Mouse (Mus musculus): ENCODE data around the gene Nr1i2. TPM values are rescaled to one million over a fixed set of nuclear protein-coding genes. Genes with fewer than 3 reads are reported as not detected.

The Nr1i2 gene
- polyA plus RNA-seq, 1 experiment from 2014 or later: not detected

GRCm38 (mm10) chr16:38272483-38272882 lies 22.1 kb downstream of the Nr1i2 start:
- 76% methylated on average over 5 of the region's 5 CpGs for WGBS
- H3K9me3 ChIP-seq (ENCODE audit: control insufficient read depth, low read length): no peaks in the 10 kb centered on the region
- no peak overlapping the region for H3K27ac ChIP-seq (replicated peaks in 1 of 2; ENCODE audit: control insufficient read depth in 1 of 2, insufficient read depth in 1 of 2, low read depth in 2 of 2, low read length in 2 of 2)
- no peak overlapping the region for H3K4me3 ChIP-seq (ENCODE audit: control insufficient read depth in 1 of 2, insufficient read depth in 1 of 2, low read depth in 1 of 2, low read length in 2 of 2)
- no peak for ATAC-seq (ENCODE audit: insufficient number of reproducible peaks, insufficient read depth, low FRiP score, low read depth)
- no peak overlapping the region for H3K4me2 ChIP-seq (ENCODE audit: low read length)
- no peaks in the 10 kb centered on the region for H3K27me3 ChIP-seq (ENCODE audit: control insufficient read depth, insufficient read depth, low read length)
- H3K36me3 ChIP-seq (ENCODE audit: control insufficient read depth, insufficient read depth, low read length): no peaks in the 10 kb centered on the region
- no peak overlapping the region for H3K9ac ChIP-seq (ENCODE audit: low read length)
- no peaks in the 10 kb centered on the region for H3K4me1 ChIP-seq (ENCODE audit: control insufficient read depth in 2 of 2, insufficient read depth in 2 of 2, low read length in 2 of 2)

- no peak for ATAC-seq (ENCODE audit: insufficient number of reproducible peaks, insufficient read depth, low FRiP score, low read depth)
- H3K9ac ChIP-seq (ENCODE audit: low read length): no peak overlapping the region
- no peaks in the 10 kb centered on the region for H3K27me3 ChIP-seq (ENCODE audit: control insufficient read depth, insufficient read depth, low read length)
- no peaks in the 10 kb centered on the region for H3K9me3 ChIP-seq (ENCODE audit: control insufficient read depth, low read length)
- no peak overlapping the region for H3K4me2 ChIP-seq (ENCODE audit: low read length)
- no peak overlapping the region for H3K4me3 ChIP-seq (ENCODE audit: control insufficient read depth in 1 of 2, insufficient read depth in 1 of 2, low read depth in 1 of 2, low read length in 2 of 2)
- H3K36me3 ChIP-seq (ENCODE audit: control insufficient read depth, insufficient read depth, low read length): no peaks in the 10 kb centered on the region
- H3K27ac ChIP-seq (replicated peaks in 1 of 2; ENCODE audit: control insufficient read depth in 1 of 2, insufficient read depth in 1 of 2, low read depth in 2 of 2, low read length in 2 of 2): no peak overlapping the region
- WGBS: 46% methylated on average over 3 of the region's 3 CpGs
- no peaks in the 10 kb centered on the region for H3K4me1 ChIP-seq (ENCODE audit: control insufficient read depth in 2 of 2, insufficient read depth in 2 of 2, low read length in 2 of 2)
Measured at GRCm38 (mm10) chr16:38271601-38272000, 23.0 kb downstream of the Nr1i2 start.

GRCm38 (mm10) chr16:38255927-38256326 lies 38.7 kb downstream of the Nr1i2 start:
- ATAC-seq (ENCODE audit: insufficient number of reproducible peaks, insufficient read depth, low FRiP score, low read depth): no peak
- Histone ChIP-seq H3K27ac (replicated peaks in 1 of 2; ENCODE audit: control insufficient read depth in 1 of 2, insufficient read depth in 1 of 2, low read depth in 2 of 2, low read length in 2 of 2) (no peak overlapping the region), H3K36me3 (ENCODE audit: control insufficient read depth, insufficient read depth, low read length) (no peaks in the 10 kb centered on the region), H3K27me3 (ENCODE audit: control insufficient read depth, insufficient read depth, low read length) (no peaks in the 10 kb centered on the region), H3K4me3 (ENCODE audit: control insufficient read depth in 1 of 2, insufficient read depth in 1 of 2, low read depth in 1 of 2, low read length in 2 of 2) (no peak overlapping the region), H3K9ac (ENCODE audit: low read length) (no peak overlapping the region), H3K4me2 (ENCODE audit: low read length) (no peak overlapping the region), H3K4me1 (ENCODE audit: control insufficient read depth in 2 of 2, insufficient read depth in 2 of 2, low read length in 2 of 2) (no peaks in the 10 kb centered on the region), H3K9me3 (ENCODE audit: control insufficient read depth, low read length) (no peaks in the 10 kb centered on the region)
- 89% methylated on average over 9 of the region's 9 CpGs for WGBS

- no peaks in the 10 kb centered on the region for H3K4me1 ChIP-seq (ENCODE audit: control insufficient read depth in 2 of 2, insufficient read depth in 2 of 2, low read length in 2 of 2)
Measured at GRCm38 (mm10) chr16:38255107-38255506, 39.5 kb downstream of the Nr1i2 start.

GRCm38 (mm10) chr16:38254001-38254400 lies 40.6 kb downstream of the Nr1i2 start:
- Histone ChIP-seq H3K27me3 (ENCODE audit: control insufficient read depth, insufficient read depth, low read length) (no peaks in the 10 kb centered on the region), H3K36me3 (ENCODE audit: control insufficient read depth, insufficient read depth, low read length) (no peaks in the 10 kb centered on the region), H3K9me3 (ENCODE audit: control insufficient read depth, low read length) (no peaks in the 10 kb centered on the region), H3K4me1 (ENCODE audit: control insufficient read depth in 2 of 2, insufficient read depth in 2 of 2, low read length in 2 of 2) (no peaks in the 10 kb centered on the region), H3K27ac (replicated peaks in 1 of 2; ENCODE audit: control insufficient read depth in 1 of 2, insufficient read depth in 1 of 2, low read depth in 2 of 2, low read length in 2 of 2) (no peak overlapping the region), H3K9ac (ENCODE audit: low read length) (no peak overlapping the region), H3K4me2 (ENCODE audit: low read length) (no peak overlapping the region), H3K4me3 (ENCODE audit: control insufficient read depth in 1 of 2, insufficient read depth in 1 of 2, low read depth in 1 of 2, low read length in 2 of 2) (no peak overlapping the region)
- ATAC-seq (ENCODE audit: insufficient number of reproducible peaks, insufficient read depth, low FRiP score, low read depth): no peak
- 75% methylated on average over 14 of the region's 14 CpGs for WGBS

More at GRCm38 (mm10) chr16:38255107-38255506, 39.5 kb downstream of the Nr1i2 start:
- Histone ChIP-seq H3K27me3 (ENCODE audit: control insufficient read depth, insufficient read depth, low read length) (no peaks in the 10 kb centered on the region), H3K27ac (replicated peaks in 1 of 2; ENCODE audit: control insufficient read depth in 1 of 2, insufficient read depth in 1 of 2, low read depth in 2 of 2, low read length in 2 of 2) (no peak overlapping the region), H3K36me3 (ENCODE audit: control insufficient read depth, insufficient read depth, low read length) (no peaks in the 10 kb centered on the region), H3K4me3 (ENCODE audit: control insufficient read depth in 1 of 2, insufficient read depth in 1 of 2, low read depth in 1 of 2, low read length in 2 of 2) (no peak overlapping the region), H3K4me2 (ENCODE audit: low read length) (no peak overlapping the region), H3K9ac (ENCODE audit: low read length) (no peak overlapping the region), H3K9me3 (ENCODE audit: control insufficient read depth, low read length) (no peaks in the 10 kb centered on the region)
- WGBS: 50% methylated on average over 4 of the region's 4 CpGs
- no peak for ATAC-seq (ENCODE audit: insufficient number of reproducible peaks, insufficient read depth, low FRiP score, low read depth)

- Histone ChIP-seq H3K27ac (replicated peaks in 1 of 2; ENCODE audit: control insufficient read depth in 1 of 2, insufficient read depth in 1 of 2, low read depth in 2 of 2, low read length in 2 of 2) (no peak overlapping the region), H3K4me2 (ENCODE audit: low read length) (no peak overlapping the region), H3K4me1 (ENCODE audit: control insufficient read depth in 2 of 2, insufficient read depth in 2 of 2, low read length in 2 of 2) (peaks cover 2 to 5% of the 10 kb centered on the region in 2 experiments; a peak in 1 of 4 replicates), H3K27me3 (ENCODE audit: control insufficient read depth, insufficient read depth, low read length) (no peaks in the 10 kb centered on the region), H3K4me3 (ENCODE audit: control insufficient read depth in 1 of 2, insufficient read depth in 1 of 2, low read depth in 1 of 2, low read length in 2 of 2) (no peak overlapping the region), H3K9ac (ENCODE audit: low read length) (no peak overlapping the region), H3K9me3 (ENCODE audit: control insufficient read depth, low read length) (no peaks in the 10 kb centered on the region), H3K36me3 (ENCODE audit: control insufficient read depth, insufficient read depth, low read length) (no peaks in the 10 kb centered on the region)
- 85% methylated on average over 6 of the region's 6 CpGs for WGBS
- no peak for ATAC-seq (ENCODE audit: insufficient number of reproducible peaks, insufficient read depth, low FRiP score, low read depth)
Measured at GRCm38 (mm10) chr16:38250467-38250866, 44.2 kb downstream of the Nr1i2 start.

- no peak for ATAC-seq (ENCODE audit: insufficient number of reproducible peaks, insufficient read depth, low FRiP score, low read depth)
- Histone ChIP-seq H3K27ac (replicated peaks in 1 of 2; ENCODE audit: control insufficient read depth in 1 of 2, insufficient read depth in 1 of 2, low read depth in 2 of 2, low read length in 2 of 2) (no peak overlapping the region), H3K4me3 (ENCODE audit: control insufficient read depth in 1 of 2, insufficient read depth in 1 of 2, low read depth in 1 of 2, low read length in 2 of 2) (no peak overlapping the region), H3K9ac (ENCODE audit: low read length) (no peak overlapping the region), H3K9me3 (ENCODE audit: control insufficient read depth, low read length) (no peaks in the 10 kb centered on the region), H3K4me2 (ENCODE audit: low read length) (no peak overlapping the region), H3K36me3 (ENCODE audit: control insufficient read depth, insufficient read depth, low read length) (peaks cover 5% of the 10 kb centered on the region; the same call in 1 of the 2 replicates), H3K27me3 (ENCODE audit: control insufficient read depth, insufficient read depth, low read length) (no peaks in the 10 kb centered on the region), H3K4me1 (ENCODE audit: control insufficient read depth in 2 of 2, insufficient read depth in 2 of 2, low read length in 2 of 2) (peaks cover 2 to 5% of the 10 kb centered on the region in 2 experiments; a peak in 1 of 4 replicates)
- WGBS: 50% methylated on average over 13 of the region's 13 CpGs
Measured at GRCm38 (mm10) chr16:38248331-38248961, 46.2 kb downstream of the Nr1i2 start.

All from heart, embryonic 14.5 days (tissue).